Mouse (Mus musculus): ENCODE results near the gene Gnat1. TPM values are rescaled to one million over a fixed set of nuclear protein-coding genes. Genes with fewer than 3 reads are reported as not detected.

The Gnat1 gene
- polyA plus RNA-seq, 1 experiment from 2014 or later, result 1.2 TPM

DNA sequence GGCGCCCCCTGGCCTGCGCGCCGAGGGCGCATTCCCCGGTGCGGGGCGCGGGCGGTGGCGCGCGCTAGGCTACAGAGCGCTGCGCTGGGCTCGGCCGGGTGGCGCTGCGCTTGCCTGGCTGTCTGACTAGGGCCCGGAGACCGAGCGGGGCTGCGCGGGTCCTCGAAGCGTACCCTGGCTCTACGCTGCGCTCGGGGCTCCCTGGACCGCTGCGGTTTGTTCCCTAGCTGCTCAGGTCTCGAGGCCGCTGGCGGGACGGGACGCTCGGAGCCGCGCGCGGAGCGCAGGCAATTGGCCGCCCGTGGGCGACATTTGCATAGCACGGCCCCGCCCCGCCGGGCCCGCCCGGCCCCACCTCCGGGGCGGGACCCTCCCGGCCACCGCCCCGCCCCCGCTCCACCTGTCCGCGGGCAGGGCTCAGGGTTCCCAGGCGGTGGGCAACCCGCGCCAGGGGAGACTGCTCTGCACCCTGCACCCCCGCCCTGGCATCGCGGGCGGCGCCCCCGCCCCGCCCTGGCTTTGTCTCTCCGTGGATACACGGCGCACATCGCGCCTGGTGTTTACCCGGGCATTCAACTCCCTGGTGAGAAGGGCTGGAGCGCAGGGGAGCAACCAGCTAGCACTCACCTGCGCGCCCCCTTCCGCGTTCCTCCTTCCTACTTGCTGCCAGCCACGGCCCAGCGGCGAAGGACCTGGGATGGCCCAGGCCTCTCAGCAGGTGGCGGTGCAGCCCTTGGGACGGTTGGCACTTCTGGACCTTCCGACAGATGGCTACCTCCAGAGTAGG lies 30.4 kb upstream of the Gnat1 start, which contains the start of gene Sema3f:
Sema3f (minus strand) TSS at position 779 of the 787 bp plus-strand sequence.
- WGBS (ENCODE audit: insufficient replicate concordance), result 2% methylated on average over 80 of the region's 86 CpGs
- Histone ChIP-seq H3K27ac (replicated peaks) (no peak within 1 kb of the TSS), H3K4me3 (replicated peaks) (peak within 1 kb of the TSS; percentile 57), H3K9me3 (replicated peaks) (no peaks in the 10 kb centered on the region), H3K36me3 (replicated peaks) (no peaks in the 10 kb centered on the region), H3K4me2 (peak within 1 kb of the TSS; percentile 86), H3K9ac (peak within 1 kb of the TSS; percentile 39; the same call in 1 of the 2 replicates), H3K4me1 (replicated peaks) (peaks cover 34% of the 10 kb centered on the region), H3K27me3 (peaks cover 99% of the 10 kb centered on the region)
- ATAC-seq (ENCODE audit: insufficient read depth), result peak; percentile 79

DNA sequence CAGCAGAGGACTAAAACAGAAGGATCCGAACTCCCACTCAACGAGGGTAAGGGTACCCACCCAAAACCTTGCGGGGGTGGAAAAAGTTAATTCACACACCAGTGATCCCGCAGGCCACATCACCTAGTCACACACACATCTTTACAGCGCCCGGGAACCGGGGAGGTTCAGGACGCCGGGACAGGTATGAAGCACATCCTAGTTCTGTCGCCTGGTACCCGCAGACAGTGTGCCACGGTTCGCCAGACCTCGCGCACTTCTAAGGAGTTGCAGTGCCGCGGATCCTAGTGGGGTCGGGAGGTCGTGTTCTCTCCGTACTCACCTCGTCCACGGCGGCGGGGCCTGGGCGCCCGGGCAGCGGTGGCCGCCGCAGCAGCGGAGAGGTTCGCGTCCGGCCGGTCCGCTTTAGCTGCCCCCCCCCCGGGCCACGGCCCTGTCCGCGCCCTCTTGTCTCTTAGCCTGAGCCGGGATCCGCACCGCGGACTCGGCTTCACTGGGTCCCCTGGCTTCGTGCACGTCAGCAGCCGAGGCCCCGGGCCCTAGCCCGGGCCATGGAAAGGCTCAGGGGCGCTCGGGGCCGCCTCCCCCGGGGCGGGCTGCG lies 29.7 kb upstream of the Gnat1 start:
- Histone ChIP-seq H3K9me3 (replicated peaks) (no peaks in the 10 kb centered on the region), H3K4me3 (replicated peaks) (peak overlapping the region; percentile 57), H3K4me1 (replicated peaks) (peaks cover 28% of the 10 kb centered on the region), H3K27me3 (peaks cover 98% of the 10 kb centered on the region), H3K4me2 (peak overlapping the region; percentile 86), H3K36me3 (replicated peaks) (no peaks in the 10 kb centered on the region), H3K27ac (replicated peaks) (no peak overlapping the region), H3K9ac (peak overlapping the region; percentile 39; the same call in 1 of the 2 replicates)
- ATAC-seq (ENCODE audit: insufficient read depth), result no peak
- WGBS (ENCODE audit: insufficient replicate concordance), result 1% methylated on average over 55 of the region's 55 CpGs

DNA sequence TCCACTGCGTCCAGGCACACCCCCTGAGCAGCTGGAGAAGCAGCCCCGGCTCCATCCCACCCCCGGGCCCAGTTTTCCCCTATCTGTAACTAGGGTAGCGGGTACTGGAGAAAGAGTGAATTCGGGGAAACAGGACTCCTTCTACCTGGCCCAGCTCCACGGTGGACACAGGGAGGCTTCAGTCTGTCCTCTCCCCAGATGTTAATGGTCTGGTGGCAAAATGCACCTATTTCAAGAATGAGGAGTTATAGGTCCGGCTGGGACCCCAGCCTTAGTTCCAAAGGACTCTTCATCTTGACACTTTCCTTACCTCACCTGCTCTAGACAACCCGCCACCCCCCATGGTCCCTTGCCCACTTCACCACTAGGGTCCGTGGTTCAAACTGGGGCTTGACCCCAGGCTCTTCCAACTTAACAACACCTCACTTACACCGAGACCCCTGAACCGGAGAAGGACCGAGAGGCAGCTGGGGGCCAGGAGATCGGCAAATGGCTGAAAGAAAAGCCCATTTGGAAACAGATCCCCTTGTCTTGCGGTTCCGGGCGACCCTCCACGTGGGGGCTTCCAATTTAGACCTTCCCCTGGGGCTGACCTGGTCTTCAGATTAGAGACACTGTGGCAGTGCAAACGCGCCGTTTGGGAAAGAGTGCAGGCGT lies 29.1 kb upstream of the Gnat1 start:
- H3K4me3 ChIP-seq (replicated peaks), result peak overlapping the region; percentile 57
- H3K9ac ChIP-seq, result no peak overlapping the region
- no peak overlapping the region for H3K27ac ChIP-seq (replicated peaks)
- 6% methylated on average over 21 of the region's 21 CpGs for WGBS (ENCODE audit: insufficient replicate concordance)
- peak overlapping the region; percentile 86 for H3K4me2 ChIP-seq
- H3K4me1 ChIP-seq (replicated peaks), result peaks cover 25% of the 10 kb centered on the region
- peaks cover 94% of the 10 kb centered on the region for H3K27me3 ChIP-seq
- H3K9me3 ChIP-seq (replicated peaks), result no peaks in the 10 kb centered on the region
- no peaks in the 10 kb centered on the region for H3K36me3 ChIP-seq (replicated peaks)
- no peak for ATAC-seq (ENCODE audit: insufficient read depth)

DNA sequence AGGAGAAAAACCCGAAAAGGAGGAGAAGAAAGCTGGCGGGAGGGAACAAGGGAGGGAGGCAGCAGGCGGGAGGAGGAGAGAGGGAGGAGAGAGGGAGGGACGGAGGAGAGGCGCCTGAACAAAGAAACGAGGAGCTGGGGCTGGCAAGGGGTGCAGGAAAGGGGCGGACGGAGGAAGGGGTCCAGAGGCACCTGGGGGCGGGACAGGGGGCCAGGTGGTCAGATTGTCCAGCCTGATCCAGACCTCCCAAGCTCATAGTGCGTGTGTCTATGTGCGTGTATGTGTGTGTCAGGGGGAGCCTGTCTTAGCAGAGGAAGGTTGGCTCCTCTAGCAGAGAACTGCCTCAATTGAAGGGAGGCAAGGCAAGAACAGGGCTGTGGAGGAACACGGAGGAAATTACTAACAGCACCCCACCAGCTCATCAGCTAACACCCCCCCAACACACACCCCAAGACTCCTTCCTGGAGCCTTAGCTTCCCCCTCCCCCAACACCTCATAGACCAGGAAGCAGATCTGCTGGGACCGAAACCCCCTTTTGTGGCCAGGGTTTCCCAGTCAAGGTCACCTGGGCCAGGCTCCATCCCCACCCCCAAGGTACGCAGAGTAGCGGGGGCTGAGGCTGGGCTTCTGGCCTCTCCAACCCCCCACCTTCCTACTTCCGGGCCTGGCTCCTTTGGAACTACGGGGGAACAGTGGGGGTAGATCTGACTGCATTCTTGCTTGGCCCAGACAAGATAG lies 28.4 kb upstream of the Gnat1 start:
- no peak for ATAC-seq (ENCODE audit: insufficient read depth)
- Histone ChIP-seq H3K4me3 (replicated peaks) (peak overlapping the region; percentile 57; the same call in 1 of the 2 replicates), H3K9me3 (replicated peaks) (no peaks in the 10 kb centered on the region), H3K9ac (no peak overlapping the region), H3K27ac (replicated peaks) (no peak overlapping the region), H3K36me3 (replicated peaks) (no peaks in the 10 kb centered on the region), H3K4me2 (peak overlapping the region; percentile 86), H3K27me3 (peaks cover 92% of the 10 kb centered on the region), H3K4me1 (replicated peaks) (peaks cover 25% of the 10 kb centered on the region)
- WGBS (ENCODE audit: insufficient replicate concordance), result 4% methylated on average over 17 of the region's 17 CpGs

DNA sequence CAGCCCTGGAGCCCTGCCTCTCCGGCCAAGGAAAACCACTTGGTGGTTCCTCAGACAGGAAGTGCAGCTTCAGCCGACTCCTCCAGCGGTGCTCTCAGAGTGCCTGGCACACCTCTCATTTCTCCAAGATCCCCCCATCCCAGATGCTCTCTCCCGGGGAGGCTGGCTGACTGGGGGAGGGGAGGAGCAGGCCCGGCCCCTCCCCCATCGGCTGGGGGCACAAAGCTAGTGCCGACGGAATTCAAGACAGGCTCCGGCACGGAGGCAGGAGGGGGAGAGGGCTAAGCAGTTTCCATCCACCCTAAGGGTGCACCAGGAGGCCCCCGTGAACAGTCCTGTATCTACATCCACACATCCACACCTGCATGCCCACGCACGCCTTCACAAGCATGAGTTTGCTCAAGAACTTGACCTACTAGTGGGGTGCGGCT lies 27.3 kb upstream of the Gnat1 start:
- H3K9ac ChIP-seq, result no peak overlapping the region
- no peak overlapping the region for H3K4me2 ChIP-seq
- no peak overlapping the region for H3K27ac ChIP-seq (replicated peaks)
- peaks cover 25% of the 10 kb centered on the region for H3K4me1 ChIP-seq (replicated peaks)
- H3K36me3 ChIP-seq (replicated peaks), result no peaks in the 10 kb centered on the region
- H3K27me3 ChIP-seq, result peaks cover 89% of the 10 kb centered on the region
- H3K4me3 ChIP-seq (replicated peaks), result no peak overlapping the region
- no peak for ATAC-seq (ENCODE audit: insufficient read depth)
- H3K9me3 ChIP-seq (replicated peaks), result no peaks in the 10 kb centered on the region
- 5% methylated on average over 14 of the region's 14 CpGs for WGBS (ENCODE audit: insufficient replicate concordance)

DNA sequence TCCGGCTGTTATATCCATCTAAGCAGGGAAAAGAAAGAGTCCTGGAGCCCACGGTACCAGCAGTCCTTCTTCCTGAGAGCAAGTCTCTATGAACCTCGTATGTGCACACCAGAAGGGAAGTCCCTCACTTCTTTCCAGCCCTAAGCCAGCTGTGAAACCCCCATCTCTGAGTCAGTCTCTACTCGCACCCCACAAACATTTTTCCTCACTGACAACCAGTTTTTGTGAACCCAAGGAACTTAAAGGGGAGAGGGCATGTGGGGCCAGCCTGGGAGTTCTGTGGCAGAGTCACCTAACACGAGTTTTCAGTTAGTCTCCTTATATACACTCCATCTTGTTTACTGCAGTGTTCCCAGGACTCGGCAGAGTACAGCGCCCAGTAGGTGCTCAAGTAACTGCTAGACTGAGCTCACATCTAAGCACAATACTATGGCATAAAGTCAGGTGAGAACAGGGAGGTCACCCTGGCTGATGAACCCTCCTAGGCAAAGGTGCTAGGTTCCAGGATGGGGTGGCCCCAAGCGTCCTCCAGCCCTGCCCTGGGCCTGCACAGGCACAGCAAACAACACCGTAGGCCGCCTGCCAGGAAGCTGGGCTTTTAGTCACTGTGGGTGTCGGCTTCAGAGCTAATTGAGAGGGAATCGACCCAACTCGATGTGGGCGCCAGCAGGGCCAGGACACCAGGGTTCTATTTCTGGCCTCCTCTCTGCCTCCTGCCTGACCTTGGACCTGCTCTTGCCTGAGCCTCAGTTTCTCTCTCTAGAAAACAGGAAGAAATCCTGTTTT lies 24.0 kb upstream of the Gnat1 start:
- Histone ChIP-seq H3K9ac (no peak overlapping the region), H3K4me1 (replicated peaks) (peaks cover 7% of the 10 kb centered on the region), H3K9me3 (replicated peaks) (no peaks in the 10 kb centered on the region), H3K36me3 (replicated peaks) (no peaks in the 10 kb centered on the region), H3K4me2 (no peak overlapping the region), H3K27ac (replicated peaks) (no peak overlapping the region), H3K4me3 (replicated peaks) (no peak overlapping the region), H3K27me3 (peaks cover 79% of the 10 kb centered on the region)
- no peak for ATAC-seq (ENCODE audit: insufficient read depth)
- 46% methylated on average over 14 of the region's 14 CpGs for WGBS (ENCODE audit: insufficient replicate concordance)

DNA sequence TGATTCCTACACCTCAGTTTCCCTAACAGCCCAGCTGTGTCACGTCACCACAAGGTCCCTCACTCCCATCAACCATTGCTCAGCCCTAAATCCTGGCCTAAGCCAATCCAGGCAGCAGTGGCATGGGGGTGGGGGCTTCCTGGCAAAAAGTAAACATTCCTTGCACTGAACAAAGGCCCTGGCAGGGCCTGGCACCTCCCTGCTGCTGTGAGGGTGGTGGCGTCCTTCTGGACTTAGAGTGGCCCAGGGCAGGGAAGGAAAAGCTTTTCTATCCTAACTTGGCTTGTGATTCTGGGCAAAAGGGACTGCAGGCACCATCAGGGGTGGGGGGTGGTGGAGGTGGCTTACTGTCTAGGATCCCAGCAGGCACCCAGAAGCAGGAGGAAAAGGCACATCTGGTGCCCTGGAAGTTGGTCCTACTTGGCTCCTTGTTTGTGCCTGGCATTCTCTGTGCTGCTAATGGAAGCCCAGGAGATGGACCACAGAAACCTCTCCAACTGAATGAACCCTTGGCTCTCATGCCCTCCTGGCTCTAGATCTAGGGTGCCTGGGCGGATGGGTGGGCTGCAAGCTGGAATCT lies 23.2 kb upstream of the Gnat1 start:
- no peak overlapping the region for H3K9ac ChIP-seq
- no peaks in the 10 kb centered on the region for H3K36me3 ChIP-seq (replicated peaks)
- 60% methylated on average over 3 of the region's 3 CpGs for WGBS (ENCODE audit: insufficient replicate concordance)
- H3K27ac ChIP-seq (replicated peaks), result no peak overlapping the region
- no peaks in the 10 kb centered on the region for H3K9me3 ChIP-seq (replicated peaks)
- H3K4me3 ChIP-seq (replicated peaks), result no peak overlapping the region
- no peak overlapping the region for H3K4me2 ChIP-seq
- peaks cover 78% of the 10 kb centered on the region for H3K27me3 ChIP-seq
- ATAC-seq (ENCODE audit: insufficient read depth), result no peak
- no peaks in the 10 kb centered on the region; the same call in none of the 2 replicates for H3K4me1 ChIP-seq (replicated peaks)

DNA sequence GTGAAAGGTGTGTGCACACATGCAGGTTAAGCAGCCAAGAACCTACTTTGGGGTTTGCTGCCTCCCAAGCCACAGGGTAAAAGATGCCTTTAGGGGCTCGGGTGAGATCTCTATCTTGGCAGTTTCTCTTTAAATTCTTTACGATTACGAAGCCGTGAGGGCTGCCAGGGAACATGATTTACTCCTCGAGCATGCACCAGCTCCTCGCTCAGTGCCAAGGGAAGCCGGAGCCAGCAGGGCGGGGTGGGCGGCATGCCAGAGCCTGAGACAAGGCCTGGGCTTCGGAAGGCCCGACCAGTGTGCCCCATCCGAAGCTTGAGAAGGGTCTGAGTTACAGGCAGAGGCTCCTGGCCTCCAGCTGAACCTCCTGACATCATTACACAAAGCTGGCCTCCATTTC lies 22.1 kb upstream of the Gnat1 start:
- no peak overlapping the region for H3K9ac ChIP-seq
- no peak overlapping the region for H3K4me2 ChIP-seq
- H3K4me1 ChIP-seq (replicated peaks), result no peaks in the 10 kb centered on the region; the same call in 1 of the 2 replicates
- no peaks in the 10 kb centered on the region for H3K36me3 ChIP-seq (replicated peaks)
- H3K4me3 ChIP-seq (replicated peaks), result no peak overlapping the region
- no peak overlapping the region for H3K27ac ChIP-seq (replicated peaks)
- WGBS (ENCODE audit: insufficient replicate concordance), result 55% methylated on average over 12 of the region's 12 CpGs
- no peaks in the 10 kb centered on the region for H3K9me3 ChIP-seq (replicated peaks)
- ATAC-seq (ENCODE audit: insufficient read depth), result no peak
- H3K27me3 ChIP-seq, result peaks cover 74% of the 10 kb centered on the region

DNA sequence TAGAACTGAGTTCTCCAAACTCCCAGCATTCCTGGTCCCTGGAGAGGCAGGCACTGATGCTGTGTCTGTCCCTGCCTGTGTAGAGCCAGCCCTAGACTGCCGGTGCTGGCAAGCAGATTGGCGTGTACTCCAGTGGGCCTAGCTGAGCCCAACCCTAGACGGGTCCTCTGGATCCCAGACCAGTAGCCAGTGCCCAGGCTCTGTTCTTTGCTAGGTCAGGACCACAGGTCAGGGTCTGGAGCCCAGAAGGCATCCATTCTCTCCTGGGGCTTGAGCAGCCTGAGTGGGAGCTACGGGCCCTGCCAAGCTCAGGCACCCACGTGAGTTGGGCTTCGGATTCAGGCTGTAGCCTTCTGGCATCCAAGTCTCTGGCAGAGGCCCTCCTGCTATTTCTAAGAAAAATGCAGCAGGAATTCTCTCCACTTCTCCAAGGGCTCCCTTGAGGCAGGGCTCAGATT lies 20.6 kb upstream of the Gnat1 start:
- Histone ChIP-seq H3K9ac (no peak overlapping the region), H3K9me3 (replicated peaks) (no peaks in the 10 kb centered on the region), H3K4me3 (replicated peaks) (no peak overlapping the region), H3K4me1 (replicated peaks) (no peaks in the 10 kb centered on the region; the same call in 1 of the 2 replicates), H3K27me3 (peaks cover 69% of the 10 kb centered on the region), H3K36me3 (replicated peaks) (no peaks in the 10 kb centered on the region), H3K27ac (replicated peaks) (no peak overlapping the region), H3K4me2 (no peak overlapping the region)
- no peak for ATAC-seq (ENCODE audit: insufficient read depth)
- WGBS (ENCODE audit: insufficient replicate concordance), result 56% methylated on average over 6 of the region's 6 CpGs
